Mouse (Mus musculus): ENCODE results near the gene Dap3.
"Not testable (repeated sequence)": the region's sequence is repeated elsewhere in the genome, so short reads cannot be mapped to it uniquely, and the experiment has no call there.

Dap3 gene

GRCm38 (mm10) chr3:88950576-88951326 is at the start of gene Dap3, which contains the start of gene Ash1l:
Gene Dap3 (minus strand): TSS chr3:88951181.
Gene Ash1l (plus strand): TSS chr3:88950622.
- peak; percentile 76 to 84 for DNase-seq

- DNase-seq: no peak
These were observed 41.8 kb upstream of the Dap3 start for GRCm38 (mm10) chr3:88992793-88993192.

GRCm38 (mm10) chr3:88983921-88984381 is 33.0 kb upstream of the Dap3 start:
- peak in 1 of 2 experiments; percentile 23 for DNase-seq

- DNase-seq: no peak
These were observed 30.4 kb upstream of the Dap3 start for GRCm38 (mm10) chr3:88981206-88982010.

GRCm38 (mm10) chr3:88975012-88975411 is 24.0 kb upstream of the Dap3 start:
- DNase-seq: no peak

DNA sequence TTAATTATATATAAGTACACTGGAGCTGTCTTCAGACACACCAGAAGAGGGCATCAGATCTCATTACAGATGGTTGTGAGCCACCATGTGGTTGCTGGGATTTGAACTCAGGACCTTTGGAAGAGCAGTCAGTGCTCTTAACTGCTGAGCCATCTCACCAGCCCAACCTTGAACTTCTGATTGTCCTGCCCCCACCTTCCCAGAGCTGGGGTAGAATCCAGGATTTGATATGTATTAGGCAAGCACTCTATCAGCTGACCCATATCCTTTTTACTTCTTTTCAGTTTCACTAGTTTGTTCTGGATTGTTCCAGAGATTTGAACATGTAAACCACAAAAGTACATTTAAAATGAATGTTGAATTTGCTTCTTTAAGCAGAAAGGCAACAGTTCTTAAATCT is 12.2 kb upstream of the Dap3 start:
- not testable (repeated sequence) for DNase-seq

- DNase-seq: no peak
These were observed 2.8 kb upstream of the Dap3 start for GRCm38 (mm10) chr3:88953736-88954135.

DNA sequence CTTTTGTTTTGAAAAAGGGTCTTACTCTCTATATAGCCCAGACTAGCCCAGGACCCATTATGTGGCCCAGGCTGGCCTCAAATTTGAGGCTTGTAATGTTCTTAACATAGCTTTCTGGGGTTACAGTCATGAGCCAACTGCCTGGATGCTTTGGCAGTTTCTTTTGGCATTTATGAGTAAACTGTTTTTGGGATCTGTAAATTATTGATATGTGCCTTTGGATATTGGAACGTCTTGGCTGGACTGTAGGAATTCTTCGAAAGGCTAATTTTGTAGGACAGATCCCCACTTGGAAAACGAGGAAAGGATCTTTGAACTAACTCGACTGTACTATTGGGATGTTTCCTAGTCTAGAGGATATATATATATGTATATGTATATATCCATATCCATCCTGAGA is 2.3 kb upstream of the Dap3 start:
- DNase-seq: no peak

DNA sequence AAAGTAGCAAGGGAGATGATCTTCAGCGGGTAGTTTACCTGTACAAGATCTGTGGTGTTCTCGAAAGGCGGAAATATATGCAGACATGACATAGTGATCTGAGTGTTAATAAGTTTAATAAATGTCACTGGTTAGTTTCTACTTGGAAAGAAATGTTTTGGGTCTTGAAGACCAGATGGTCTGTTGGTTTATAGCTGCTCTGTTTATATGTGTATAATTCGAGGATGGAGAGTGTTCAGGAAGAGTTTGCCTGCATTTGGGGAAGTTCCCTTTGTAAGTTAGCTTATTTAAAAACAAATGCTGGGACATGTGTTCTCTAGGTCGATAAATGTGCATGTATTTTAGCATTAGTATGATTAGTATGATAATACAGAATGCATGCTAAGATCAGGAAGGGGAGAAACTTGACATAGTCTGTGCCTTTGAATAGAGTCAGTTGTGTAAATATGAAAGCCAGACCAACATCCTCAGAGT is 383 bp upstream of the Dap3 start:
- DNase-seq: no peak

DNA sequence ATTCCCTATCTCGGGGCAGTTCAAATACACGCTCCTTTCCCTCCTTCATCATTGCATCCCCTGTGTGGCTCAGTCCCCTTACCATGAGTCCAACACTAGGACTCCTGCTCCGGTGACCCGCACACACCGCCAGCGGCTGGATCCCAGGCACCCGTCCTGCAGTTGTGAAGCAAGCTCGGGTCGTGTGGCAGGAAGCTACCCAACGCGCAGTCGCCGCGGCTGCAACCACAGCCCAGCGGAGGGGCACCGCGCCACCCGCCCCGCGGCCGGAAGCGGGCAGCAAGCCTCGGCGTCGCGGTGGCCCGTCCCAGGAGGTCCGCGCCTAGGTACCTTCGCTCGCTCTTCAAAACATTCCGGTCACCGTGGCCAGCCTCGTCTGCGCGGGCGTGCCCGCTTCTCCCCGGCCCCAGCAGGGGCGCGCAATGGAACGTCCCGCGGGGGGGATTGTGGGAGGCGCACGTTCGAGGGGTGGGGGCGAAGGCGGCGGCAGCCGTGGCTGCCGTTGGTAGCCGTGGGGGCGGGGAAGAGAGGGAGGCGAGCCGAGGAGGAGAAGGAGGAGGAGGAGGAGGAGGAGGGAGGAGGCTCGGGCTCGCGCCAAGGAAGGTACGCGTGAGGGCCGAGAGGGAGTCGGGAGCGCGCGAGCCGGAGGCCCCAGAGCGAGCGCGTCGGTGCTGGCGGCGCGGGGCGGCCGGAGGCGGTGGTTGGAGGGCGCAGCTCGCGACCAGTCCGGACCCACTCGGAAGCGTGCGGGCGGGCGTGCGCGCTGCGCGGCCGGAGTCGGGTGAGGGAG is 1.0 kb downstream of the Dap3 start:
- peak; percentile 89 to 92 for DNase-seq

GRCm38 (mm10) chr3:88944109-88944508 is 6.9 kb downstream of the Dap3 start:
- no peak for DNase-seq

GRCm38 (mm10) chr3:88942316-88942880 is 8.6 kb downstream of the Dap3 start:
- DNase-seq: no peak

- DNase-seq: peak; percentile 16 to 20
These were observed 11.2 kb downstream of the Dap3 start for GRCm38 (mm10) chr3:88939749-88940148.

- DNase-seq: no peak
These were observed 11.9 kb downstream of the Dap3 start for GRCm38 (mm10) chr3:88939071-88939470.

DNA sequence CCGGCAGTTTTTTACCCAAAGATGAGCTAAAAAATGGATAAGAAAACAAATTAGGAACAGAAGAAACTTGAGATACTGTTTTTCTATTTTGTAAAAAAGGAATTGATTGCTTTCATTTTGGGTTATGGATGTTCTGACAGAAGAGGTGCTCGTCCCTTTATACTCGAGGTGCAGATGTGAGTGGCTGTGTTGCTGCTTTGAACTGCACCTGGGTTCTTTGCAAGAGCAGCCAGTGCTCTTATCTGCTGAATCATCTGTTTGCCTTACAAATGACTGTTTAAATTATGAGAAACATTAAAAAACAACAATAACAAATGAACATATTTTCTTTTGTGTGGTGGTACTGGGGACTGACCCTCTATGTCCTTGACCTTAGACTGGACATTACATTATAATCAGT is 21.5 kb downstream of the Dap3 start:
- DNase-seq: no peak

DNA sequence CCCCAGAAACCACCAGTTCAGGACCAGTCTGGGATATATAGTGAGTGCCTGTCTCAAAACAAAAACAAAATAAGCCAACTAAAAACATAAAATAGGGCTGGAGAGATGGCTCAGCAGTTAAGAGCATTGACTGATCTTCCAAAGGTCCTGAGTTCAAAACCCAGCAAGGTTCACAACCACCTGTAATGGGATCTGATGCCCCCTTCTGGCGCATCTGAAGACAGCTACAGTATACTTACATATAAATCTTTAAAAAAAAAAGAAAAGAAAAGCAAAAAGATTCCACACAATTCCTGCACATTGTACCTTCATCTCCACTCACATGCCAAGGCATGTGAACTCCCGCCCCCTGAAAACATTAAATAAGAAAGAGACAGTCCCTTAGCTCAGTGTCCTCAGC is 25.3 kb downstream of the Dap3 start:
- no peak for DNase-seq

DNA sequence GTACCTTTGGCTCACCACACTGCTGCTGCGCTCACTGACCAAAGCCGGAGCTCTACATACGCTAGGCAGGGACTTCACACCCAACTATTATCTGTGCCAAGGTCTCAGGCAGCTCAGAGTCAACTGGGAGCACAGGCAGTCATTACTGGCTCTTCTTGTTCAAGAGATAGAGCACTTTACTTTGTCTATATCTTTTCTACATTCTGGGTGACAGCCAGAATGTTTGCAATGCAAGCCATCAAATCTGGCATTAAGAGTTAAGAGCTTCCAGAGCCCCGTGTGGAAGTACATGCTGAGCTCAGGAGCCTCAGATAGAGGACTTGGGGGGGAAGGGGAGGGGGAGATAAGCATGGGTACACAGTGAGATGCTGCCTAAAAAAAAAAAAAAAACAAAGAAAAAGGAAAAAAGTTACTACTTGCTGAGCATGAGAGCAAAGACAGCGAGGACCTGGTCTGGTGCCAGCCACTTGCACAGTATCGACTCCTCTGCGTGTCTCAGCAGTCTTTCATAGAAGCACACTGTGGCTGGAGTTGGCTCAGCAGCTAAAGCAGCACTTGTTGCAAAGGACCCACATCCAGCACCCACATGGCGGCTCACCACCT is 26.9 kb downstream of the Dap3 start:
- DNase-seq: no peak

- DNase-seq: no peak
These were observed 29.6 kb downstream of the Dap3 start for GRCm38 (mm10) chr3:88921411-88921810.

DNA sequence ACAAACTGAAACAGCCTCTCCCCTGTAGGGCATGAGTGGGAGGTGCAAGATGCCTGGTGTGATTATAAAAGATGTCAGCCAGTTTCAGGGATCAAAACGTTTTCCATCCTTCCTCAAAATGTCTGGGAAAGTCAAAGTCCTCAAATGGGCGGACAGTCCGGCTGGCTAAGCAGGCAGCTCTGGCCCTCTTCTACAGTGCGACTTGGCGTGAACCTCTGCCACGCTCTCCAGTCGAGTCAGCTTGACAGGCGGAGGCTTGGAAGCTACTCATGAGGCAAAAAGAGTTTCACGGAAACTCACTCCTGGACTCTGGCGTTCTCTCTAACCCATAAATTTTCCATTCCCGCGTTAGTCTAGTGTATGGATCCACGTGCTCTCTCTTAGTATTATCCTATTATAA is 32.0 kb downstream of the Dap3 start:
- no peak for DNase-seq

- no peak for DNase-seq
These were observed 36.6 kb downstream of the Dap3 start for GRCm38 (mm10) chr3:88914384-88914810.

DNA sequence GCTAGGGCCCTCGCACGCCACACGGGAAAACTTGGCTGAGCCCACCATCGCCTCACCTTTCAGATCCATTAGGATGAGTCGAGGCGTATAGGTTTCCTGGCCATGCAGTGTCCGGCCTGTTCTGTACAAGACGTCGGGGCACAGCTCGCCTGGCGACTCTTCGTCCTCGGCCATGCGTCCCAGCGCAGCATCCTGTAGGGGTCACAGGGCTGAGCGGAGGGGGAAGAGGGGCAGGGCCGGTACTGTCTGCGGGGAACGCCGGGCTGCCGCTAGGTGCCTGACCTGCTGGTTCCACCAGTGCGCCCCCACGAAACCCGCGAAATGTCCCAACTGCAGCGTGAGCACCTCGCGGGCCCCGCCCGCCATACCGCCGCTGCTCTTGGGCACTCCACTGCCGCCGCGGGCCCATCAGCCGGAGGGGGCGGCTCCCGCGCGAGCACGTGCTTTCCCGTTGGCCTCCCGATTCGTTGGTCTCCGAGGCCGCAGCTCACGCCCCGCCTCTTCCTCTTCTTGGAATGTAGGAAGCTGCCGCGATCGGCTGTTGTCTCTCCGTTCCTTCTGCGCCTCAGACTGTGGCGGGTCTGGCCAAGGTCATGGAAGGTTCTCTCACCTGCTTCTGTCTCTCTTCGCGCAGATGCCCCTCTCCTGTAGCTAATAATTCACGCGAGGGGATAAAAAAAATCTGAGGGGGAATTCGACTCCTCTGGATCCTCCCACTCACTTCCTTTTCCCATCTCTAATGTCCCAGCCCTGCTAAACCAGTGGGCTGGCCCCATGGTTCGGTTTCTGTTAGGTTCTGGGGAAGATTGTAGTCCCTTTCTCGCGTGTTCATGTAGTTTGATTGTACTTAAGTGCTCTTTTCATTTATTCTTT is 37.2 kb downstream of the Dap3 start, which contains the start of gene Msto1:
Msto1 (minus strand) TSS at position 489 of the 873 bp plus-strand sequence.
- peak; percentile 93 to 96 for DNase-seq

Measured in cerebellum, adult 18-20 months (tissue).